Mouse (Mus musculus) neural tube, embryonic 12.5 days (tissue): ENCODE results near the gene Atp9a. TPM values are rescaled to one million over a fixed set of nuclear protein-coding genes. Genes with fewer than 3 reads are reported as not detected.

Experiments used
- ATAC-seq: fragments of 200-750 bp; cut with Nextera tagmentation; 2 replicates; pipeline ENCODE4 v1.8.0; 2017; ENCODE audit warnings: low read depth, mild to moderate bottlenecking, moderate TSS enrichment, moderate library complexity; ENCODE audit not compliant: low FRiP score
- H3K27ac ChIP-seq: fragments of 300-500 bp; sonication (generic); 2 replicates; pipeline ENCODE4 v1.5.1; 2016
- H3K27me3 ChIP-seq: fragments of 300-500 bp; sonication (generic); replicated peaks from 2 replicates; pipeline ENCODE4 v1.6.1; 2016; ENCODE audit warnings: mild to moderate bottlenecking
- H3K36me3 ChIP-seq: fragments of 300-500 bp; sonication (generic); 2 replicates; pipeline ENCODE4 v1.6.1; 2016; ENCODE audit warnings: mild to moderate bottlenecking
- H3K4me1 ChIP-seq: fragments of 300-500 bp; sonication (generic); 2 replicates; pipeline ENCODE4 v1.6.1; 2016
- H3K4me2 ChIP-seq: fragments of 300-500 bp; sonication (generic); replicated peaks from 2 replicates; pipeline ENCODE4 v1.6.1; 2016; ENCODE audit warnings: mild to moderate bottlenecking
- H3K4me3 ChIP-seq: fragments of 300-500 bp; sonication (generic); 2 replicates; pipeline ENCODE4 v1.5.1; 2016
- H3K9ac ChIP-seq: fragments of 300-500 bp; sonication (generic); 2 replicates; pipeline ENCODE4 v1.6.1; 2016; ENCODE audit warnings: mild to moderate bottlenecking
- H3K9me3 ChIP-seq: fragments of 300-500 bp; sonication (generic); 2 replicates; pipeline ENCODE4 v1.6.1; 2016; ENCODE audit warnings: mild to moderate bottlenecking
- WGBS: fragments of 180-500 bp; shearing (Covaris S2); methylation state at CpG from one replicate; pipeline ENCODE4 v1.1.7; 2016; 5-methylcytosine and 5-hydroxymethylcytosine counted together
- polyA plus RNA-seq: library from polyadenylated mRNA; unstranded; fragments of >200 nt; fragmentation: Nextera tagmentation; extraction: Ambion mirVana; gene quantifications from 2 replicates; pipeline ENCODE4 v1.2.1, GENCODE M21; 2016

Atp9a gene
- polyA plus RNA-seq, 1 experiment from 2014 or later: 74.8 TPM

DNA sequence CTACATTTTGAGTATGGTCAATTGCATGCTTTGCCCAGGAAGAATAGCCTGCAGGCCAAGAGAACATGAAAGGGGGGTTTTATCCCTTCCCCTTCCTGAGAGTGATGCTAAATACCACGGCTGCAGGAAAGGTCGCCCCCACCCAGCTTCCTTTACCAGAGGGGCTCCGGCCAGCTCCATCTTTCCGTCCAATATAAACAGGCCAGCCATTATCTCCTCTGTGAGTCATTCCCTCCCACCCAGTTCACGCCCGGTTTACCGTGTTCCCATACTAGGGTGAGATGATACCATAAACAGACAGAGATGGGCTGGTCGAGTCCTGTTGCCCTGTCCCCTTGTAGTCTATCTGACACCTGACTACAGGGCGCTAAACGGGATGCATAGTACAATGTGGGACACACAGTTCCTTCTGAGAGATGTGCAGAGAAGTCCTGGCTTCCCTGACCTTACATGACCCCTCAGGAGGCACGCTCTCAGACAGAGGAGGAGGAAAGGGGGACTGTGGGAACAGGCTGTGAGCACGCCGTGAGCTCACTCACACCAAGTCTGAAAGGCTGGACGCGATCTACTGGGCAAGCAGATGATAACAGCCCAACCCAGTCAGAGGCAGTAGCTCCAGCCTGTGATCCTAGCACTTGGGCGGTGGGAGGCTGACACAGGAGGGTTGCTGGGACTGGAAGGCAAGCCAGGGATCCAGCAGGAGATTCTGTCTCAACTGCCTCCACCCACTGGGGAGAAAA, 85.5 kb downstream of the Atp9a start:
- no peak overlapping the region for H3K4me3 ChIP-seq
- H3K4me2 ChIP-seq: no peak overlapping the region
- no peak overlapping the region for H3K27ac ChIP-seq
- H3K9me3 ChIP-seq: no peaks in the 10 kb centered on the region
- 67% methylated on average over 16 of the region's 16 CpGs for WGBS
- ATAC-seq: no peak
- H3K9ac ChIP-seq: no peak overlapping the region
- H3K27me3 ChIP-seq: no peaks in the 10 kb centered on the region
- peaks cover 37% of the 10 kb centered on the region; the same call in 1 of the 2 replicates for H3K36me3 ChIP-seq
- H3K4me1 ChIP-seq: peaks cover 5% of the 10 kb centered on the region; the same call in 1 of the 2 replicates

- H3K4me2 ChIP-seq: no peak overlapping the region
- H3K4me3 ChIP-seq: no peak overlapping the region
- no peak overlapping the region for H3K27ac ChIP-seq
- peaks cover 5% of the 10 kb centered on the region; the same call in 1 of the 2 replicates for H3K4me1 ChIP-seq
- no peaks in the 10 kb centered on the region for H3K9me3 ChIP-seq
- no peak overlapping the region for H3K9ac ChIP-seq
- WGBS: 70% methylated on average over 17 of the region's 17 CpGs
- peaks cover 51% of the 10 kb centered on the region; the same call in 1 of the 2 replicates for H3K36me3 ChIP-seq
- H3K27me3 ChIP-seq: no peaks in the 10 kb centered on the region
- no peak for ATAC-seq
These were observed 87.1 kb downstream of the Atp9a start for GRCm38 (mm10) chr2:168654983-168655669.

- H3K9me3 ChIP-seq: no peaks in the 10 kb centered on the region
- ATAC-seq: no peak
- H3K4me3 ChIP-seq: no peak overlapping the region
- 40% methylated on average over 9 of the region's 9 CpGs for WGBS
- peaks cover 51% of the 10 kb centered on the region; the same call in 1 of the 2 replicates for H3K36me3 ChIP-seq
- no peak overlapping the region for H3K4me2 ChIP-seq
- peaks cover 5% of the 10 kb centered on the region; the same call in 1 of the 2 replicates for H3K4me1 ChIP-seq
- no peak overlapping the region for H3K27ac ChIP-seq
- no peak overlapping the region for H3K9ac ChIP-seq
- no peaks in the 10 kb centered on the region for H3K27me3 ChIP-seq
These were observed 87.7 kb downstream of the Atp9a start for GRCm38 (mm10) chr2:168654482-168654881.

DNA sequence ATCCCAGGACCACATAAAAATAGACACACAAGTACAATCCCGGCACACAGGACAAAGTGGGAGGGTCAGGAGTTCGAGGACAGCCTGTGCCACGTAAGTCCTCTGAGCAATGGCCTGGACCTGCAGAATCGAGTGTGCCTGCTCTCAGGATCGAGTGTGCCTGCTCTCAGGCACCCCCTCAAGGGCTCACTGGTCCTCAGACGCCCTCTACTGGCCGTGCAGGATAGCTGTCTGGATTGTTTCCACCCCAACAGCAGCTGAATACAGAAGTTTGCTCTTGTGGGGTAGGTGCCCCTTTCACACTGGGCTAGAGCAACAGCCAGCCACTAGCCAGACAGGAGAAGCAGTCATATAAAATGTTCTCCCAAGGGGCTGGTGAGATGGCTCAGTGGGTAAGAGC, 90.5 kb downstream of the Atp9a start:
- no peak overlapping the region for H3K4me3 ChIP-seq
- no peak for ATAC-seq
- peaks cover 68% of the 10 kb centered on the region for H3K36me3 ChIP-seq
- no peak overlapping the region for H3K4me2 ChIP-seq
- 51% methylated on average over 7 of the region's 7 CpGs for WGBS
- H3K9ac ChIP-seq: no peak overlapping the region
- H3K27me3 ChIP-seq: no peaks in the 10 kb centered on the region
- no peak overlapping the region for H3K27ac ChIP-seq
- no peaks in the 10 kb centered on the region for H3K9me3 ChIP-seq
- H3K4me1 ChIP-seq: peaks cover 5% of the 10 kb centered on the region; the same call in 1 of the 2 replicates

DNA sequence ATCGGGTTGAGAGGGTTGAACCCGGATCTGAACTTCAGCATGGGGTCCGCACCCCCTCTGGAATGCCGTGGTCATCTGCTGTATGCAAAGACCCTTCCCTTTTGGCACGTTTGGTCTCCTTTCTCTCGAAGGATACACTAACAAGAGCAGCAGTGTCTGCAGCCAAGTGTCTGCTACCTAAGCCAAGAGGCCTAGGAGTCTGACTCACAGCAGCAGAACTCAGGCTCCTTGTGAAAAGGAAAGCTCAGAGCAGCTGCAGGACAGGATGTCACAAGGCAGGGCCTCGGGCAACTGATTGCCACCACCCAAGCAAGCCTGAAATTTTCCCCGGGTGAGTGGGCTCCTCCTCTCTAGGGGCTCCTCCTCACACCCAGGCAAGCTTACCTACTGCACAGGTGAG, 94.0 kb downstream of the Atp9a start:
- ATAC-seq: no peak
- Histone ChIP-seq H3K4me3 (no peak overlapping the region), H3K9me3 (no peaks in the 10 kb centered on the region), H3K36me3 (peaks cover 69% of the 10 kb centered on the region), H3K27me3 (no peaks in the 10 kb centered on the region), H3K4me1 (peaks cover 3% of the 10 kb centered on the region; the same call in 1 of the 2 replicates), H3K9ac (no peak overlapping the region), H3K27ac (no peak overlapping the region), H3K4me2 (no peak overlapping the region)
- WGBS: 83% methylated on average over 8 of the region's 8 CpGs

DNA sequence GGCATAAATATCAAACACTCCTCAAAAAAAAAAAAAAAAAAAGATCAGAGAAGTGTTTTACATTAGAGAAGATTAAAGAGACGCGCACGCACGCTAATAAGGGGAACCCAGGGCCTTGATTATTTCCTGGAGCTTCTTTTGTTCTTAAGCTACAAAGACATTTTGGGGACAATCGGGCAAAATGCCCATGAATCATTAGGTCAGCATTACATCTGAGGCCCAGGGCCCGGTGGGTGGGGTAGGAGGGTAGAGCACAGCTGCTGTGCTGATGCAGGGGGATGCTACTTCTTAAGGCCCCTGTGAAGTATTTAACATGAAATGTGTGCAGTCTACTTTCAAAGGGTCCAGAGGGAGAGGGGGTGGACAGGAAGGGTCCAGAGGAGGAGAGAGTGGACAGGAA, 97.4 kb downstream of the Atp9a start:
- H3K9ac ChIP-seq: no peak overlapping the region
- no peak overlapping the region for H3K4me3 ChIP-seq
- H3K9me3 ChIP-seq: no peaks in the 10 kb centered on the region
- H3K27me3 ChIP-seq: no peaks in the 10 kb centered on the region
- no peak overlapping the region for H3K4me2 ChIP-seq
- no peak for ATAC-seq
- H3K27ac ChIP-seq: no peak overlapping the region
- WGBS: 42% methylated on average over 6 of the region's 6 CpGs
- H3K4me1 ChIP-seq: peaks cover 3% of the 10 kb centered on the region; the same call in 1 of the 2 replicates
- peaks cover 64% of the 10 kb centered on the region for H3K36me3 ChIP-seq

DNA sequence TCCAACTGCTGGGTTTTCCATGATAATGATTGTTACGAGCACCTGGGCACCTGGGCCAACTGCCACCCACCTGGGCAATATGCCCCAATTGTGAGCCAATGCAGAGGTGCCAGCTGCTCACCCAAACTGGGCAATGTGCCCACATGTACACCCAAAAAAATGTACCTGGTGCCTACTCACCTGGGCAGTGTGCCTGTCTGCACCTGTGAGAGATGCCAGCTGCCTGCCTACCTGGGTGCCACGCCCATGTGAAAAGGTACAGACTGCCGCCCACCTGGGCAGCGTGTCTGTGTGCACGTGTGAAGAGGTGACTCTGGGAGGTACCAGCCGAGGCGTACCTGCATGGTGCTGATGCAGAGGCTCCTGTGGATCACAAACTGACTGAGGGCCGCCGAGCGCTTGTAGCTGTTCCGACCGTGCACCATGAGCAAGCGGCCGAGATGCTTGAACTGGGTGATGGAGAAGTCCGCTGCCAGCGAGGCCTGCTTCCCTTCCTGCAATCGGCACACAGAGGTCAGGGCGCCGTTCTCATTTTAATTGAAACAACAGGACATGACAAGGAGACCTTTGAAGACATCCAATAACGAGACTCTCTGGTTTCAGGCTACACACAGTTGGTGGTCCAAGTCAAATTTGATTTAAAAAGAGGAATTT, 98.6 kb downstream of the Atp9a start:
- Histone ChIP-seq H3K4me2 (no peak overlapping the region), H3K4me3 (no peak overlapping the region), H3K9me3 (no peaks in the 10 kb centered on the region), H3K9ac (no peak overlapping the region), H3K4me1 (peaks cover 3% of the 10 kb centered on the region; the same call in 1 of the 2 replicates), H3K36me3 (peaks cover 64% of the 10 kb centered on the region), H3K27ac (no peak overlapping the region), H3K27me3 (no peaks in the 10 kb centered on the region)
- ATAC-seq: no peak
- WGBS: 86% methylated on average over 20 of the region's 20 CpGs

DNA sequence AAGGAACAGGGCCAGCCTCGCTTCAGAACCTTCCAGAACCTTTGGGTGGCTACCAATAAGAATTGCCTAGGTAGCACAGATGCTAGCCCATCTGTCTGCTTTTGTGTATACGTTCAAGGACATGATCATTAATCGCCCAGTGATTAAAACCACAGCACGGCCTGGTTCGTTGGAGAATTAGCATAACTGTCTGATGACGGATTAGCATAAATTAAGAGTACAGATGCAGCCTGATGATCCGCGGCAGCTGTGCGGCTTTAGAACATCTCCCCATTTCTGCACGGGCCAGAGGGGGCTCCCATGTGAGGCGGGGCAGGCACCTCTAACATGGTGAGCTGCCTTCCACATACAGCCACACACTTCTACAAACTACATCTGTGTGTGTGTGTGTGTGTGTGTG, 100.0 kb downstream of the Atp9a start:
- Histone ChIP-seq H3K9me3 (no peaks in the 10 kb centered on the region), H3K36me3 (peaks cover 61% of the 10 kb centered on the region), H3K4me3 (no peak overlapping the region), H3K4me2 (no peak overlapping the region), H3K27me3 (no peaks in the 10 kb centered on the region), H3K4me1 (peaks cover 3% of the 10 kb centered on the region; the same call in 1 of the 2 replicates), H3K9ac (no peak overlapping the region), H3K27ac (no peak overlapping the region)
- 72% methylated on average over 11 of the region's 11 CpGs for WGBS
- no peak for ATAC-seq

- Histone ChIP-seq H3K27me3 (no peaks in the 10 kb centered on the region), H3K4me3 (no peak overlapping the region), H3K4me2 (no peak overlapping the region), H3K9me3 (no peaks in the 10 kb centered on the region), H3K4me1 (peaks cover 3% of the 10 kb centered on the region; the same call in 1 of the 2 replicates), H3K27ac (no peak overlapping the region), H3K9ac (no peak overlapping the region), H3K36me3 (peaks cover 61% of the 10 kb centered on the region)
- 94% methylated on average over 9 of the region's 9 CpGs for WGBS
- ATAC-seq: no peak
These were observed 101.7 kb downstream of the Atp9a start for GRCm38 (mm10) chr2:168640460-168640859.

DNA sequence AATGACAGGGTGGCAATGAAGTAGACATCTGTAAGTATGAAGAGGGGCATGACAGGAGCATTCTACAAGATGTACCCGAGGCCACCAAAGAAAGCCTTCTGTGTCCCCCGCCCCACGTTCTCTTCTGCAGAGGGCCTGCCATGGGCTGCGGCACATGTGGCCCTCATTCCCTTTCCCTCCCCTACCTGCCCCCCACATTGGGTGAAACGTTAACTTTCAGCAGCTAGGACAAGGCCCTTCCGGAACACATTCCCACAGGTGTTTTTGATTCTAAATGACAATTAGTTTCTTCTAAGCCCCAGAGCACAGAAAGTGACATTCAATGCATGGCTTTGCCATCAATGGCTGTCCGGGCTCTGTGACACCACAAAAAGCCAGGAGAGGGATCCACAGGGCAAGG, 107.3 kb downstream of the Atp9a start:
- Histone ChIP-seq H3K4me3 (no peak overlapping the region), H3K4me2 (no peak overlapping the region), H3K27ac (no peak overlapping the region), H3K36me3 (peaks cover 49% of the 10 kb centered on the region), H3K9me3 (no peaks in the 10 kb centered on the region), H3K9ac (no peak overlapping the region), H3K4me1 (no peaks in the 10 kb centered on the region), H3K27me3 (no peaks in the 10 kb centered on the region)
- ATAC-seq: no peak
- WGBS: 84% methylated on average over 7 of the region's 7 CpGs

- Histone ChIP-seq H3K9me3 (no peaks in the 10 kb centered on the region), H3K27ac (no peak overlapping the region), H3K9ac (no peak overlapping the region), H3K4me3 (no peak overlapping the region), H3K4me1 (no peaks in the 10 kb centered on the region), H3K27me3 (no peaks in the 10 kb centered on the region), H3K4me2 (no peak overlapping the region), H3K36me3 (peaks cover 38% of the 10 kb centered on the region)
- WGBS: 53% methylated on average over 14 of the region's 14 CpGs
- no peak for ATAC-seq
These were observed 108.8 kb downstream of the Atp9a start for GRCm38 (mm10) chr2:168633301-168633816.

GRCm38 (mm10) chr2:168632543-168632942, 109.7 kb downstream of the Atp9a start:
- 86% methylated on average over 6 of the region's 6 CpGs for WGBS
- Histone ChIP-seq H3K27me3 (no peaks in the 10 kb centered on the region), H3K4me3 (no peak overlapping the region), H3K9ac (no peak overlapping the region), H3K4me1 (no peaks in the 10 kb centered on the region), H3K4me2 (no peak overlapping the region), H3K27ac (no peak overlapping the region), H3K36me3 (peaks cover 30% of the 10 kb centered on the region), H3K9me3 (no peaks in the 10 kb centered on the region)
- ATAC-seq: no peak
